Mouse (Mus musculus): Measurements from ENCODE around the gene Plekha3.

Plekha3 gene

DNA sequence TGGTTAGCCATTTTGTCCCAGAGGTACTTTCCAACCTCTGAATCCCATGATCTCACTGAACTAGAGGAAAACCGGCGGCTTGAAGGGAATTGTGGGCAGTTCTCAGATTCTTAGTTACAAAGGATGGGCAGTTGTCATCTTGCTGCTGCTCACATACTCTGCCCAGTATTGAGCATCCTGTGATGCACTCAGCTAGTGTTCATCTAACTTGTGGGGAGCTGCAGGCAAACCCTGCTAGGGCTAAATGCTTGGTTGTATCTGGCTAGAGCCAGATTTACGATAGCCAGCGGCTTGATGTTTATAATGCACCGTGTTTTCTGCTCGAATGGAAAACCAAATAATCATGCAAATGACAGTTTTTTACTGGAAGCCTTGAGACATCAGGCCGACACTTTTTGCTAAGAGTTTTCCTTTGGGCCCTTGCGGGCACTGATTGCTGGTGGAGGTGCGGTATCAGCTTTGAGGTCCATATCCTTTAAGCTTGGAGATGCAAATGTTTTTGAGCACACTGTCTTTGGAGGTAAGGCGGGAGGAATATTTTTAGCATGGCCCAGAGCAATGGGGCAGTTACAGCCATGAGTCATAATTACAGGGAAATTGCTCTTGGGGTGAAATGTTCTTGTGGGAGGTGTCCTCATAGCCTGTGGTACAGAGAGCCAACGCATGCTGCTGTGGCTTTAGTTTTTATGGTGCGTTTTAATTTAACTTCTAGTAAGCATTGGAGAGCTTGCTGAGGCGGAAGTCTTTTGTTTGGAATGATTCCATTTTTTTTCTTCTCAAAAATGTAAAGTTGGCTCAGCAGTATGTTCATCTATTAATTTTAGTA lies 1.5 kb downstream of the Plekha3 start:
- no peak for DNase-seq (ENCODE audit: low spot score in 2 of 2)

DNA sequence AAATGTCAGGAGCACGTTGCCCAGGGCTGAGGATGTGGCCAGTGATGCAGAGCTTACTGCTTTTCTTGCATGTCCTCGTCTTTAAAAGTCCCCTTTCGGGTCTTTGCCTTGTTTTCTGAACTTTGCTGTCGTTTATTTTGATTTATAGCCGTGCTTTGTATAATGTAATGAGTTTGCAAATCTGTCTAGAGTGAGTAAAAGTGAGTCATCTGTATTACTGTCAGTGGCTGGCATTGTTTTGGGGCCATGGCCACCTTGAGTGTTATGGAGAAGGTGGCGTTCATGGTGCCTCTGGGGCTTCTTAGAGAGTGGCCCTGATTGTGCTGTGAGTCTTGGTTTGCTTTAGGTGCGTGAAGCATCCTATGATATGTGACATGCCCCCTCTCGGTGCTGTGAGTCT lies 7.2 kb downstream of the Plekha3 start:
- no peak for DNase-seq (ENCODE audit: low spot score in 2 of 2)

DNA sequence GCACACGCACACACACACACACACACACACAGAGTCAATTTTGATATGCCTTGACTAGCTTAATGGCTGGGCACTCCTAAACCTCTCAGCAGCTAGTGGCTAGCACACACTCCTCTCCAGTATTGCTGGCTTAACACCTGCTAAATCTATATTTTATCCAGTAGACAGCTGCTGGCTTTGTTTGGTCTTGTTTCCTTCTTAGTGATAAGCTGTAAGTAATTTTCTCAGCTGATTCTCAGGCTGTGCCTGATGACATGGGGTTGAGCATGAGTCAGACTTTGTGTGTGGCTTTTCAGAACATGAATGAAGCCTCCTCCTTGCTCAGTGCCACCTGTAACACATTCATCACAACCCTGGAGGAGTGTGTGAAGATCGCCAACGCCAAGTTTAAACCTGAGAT lies 11.9 kb downstream of the Plekha3 start:
- DNase-seq (ENCODE audit: low spot score in 2 of 2), result no peak

DNA sequence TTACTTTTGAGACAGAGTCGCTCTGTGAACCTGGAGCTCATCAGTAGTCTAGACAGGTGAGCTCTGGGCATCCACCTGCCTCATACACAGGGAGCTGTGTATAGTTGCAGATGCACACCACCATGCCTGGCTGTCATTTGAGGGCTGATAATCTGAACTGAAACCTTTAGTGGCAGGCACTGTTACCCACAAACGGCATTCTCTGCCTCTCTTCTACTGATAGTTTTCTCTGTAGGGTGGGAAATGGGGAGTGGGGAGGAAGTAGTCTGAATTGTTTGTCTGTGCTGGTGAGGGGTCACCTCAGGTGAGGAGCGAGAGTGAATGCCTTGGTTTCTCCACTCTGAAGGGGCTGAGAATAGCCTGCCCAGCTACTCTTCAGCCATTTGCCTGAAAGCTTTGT lies 12.5 kb downstream of the Plekha3 start:
- DNase-seq (ENCODE audit: low spot score in 2 of 2), result no peak

DNA sequence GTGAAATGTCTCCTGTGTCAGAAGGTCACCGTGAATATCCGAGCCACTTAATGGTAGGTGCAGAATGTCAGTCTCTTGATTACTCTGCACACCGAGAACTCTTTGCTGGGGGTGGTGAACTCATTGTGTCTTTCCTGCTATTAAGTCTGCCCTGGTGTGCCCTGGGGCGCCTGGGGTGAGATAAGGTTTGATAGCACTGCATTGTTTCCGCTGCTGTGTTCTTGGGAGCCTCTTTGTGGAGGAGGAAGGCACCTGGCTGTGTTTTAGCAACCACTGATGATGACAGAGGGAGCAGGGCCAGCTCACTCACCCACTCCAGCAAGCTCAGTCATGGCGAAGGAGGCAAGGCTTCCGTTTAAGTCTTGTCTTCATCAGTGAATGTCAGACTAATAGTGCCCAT lies 13.1 kb downstream of the Plekha3 start:
- DNase-seq (ENCODE audit: low spot score in 2 of 2), result no peak

DNA sequence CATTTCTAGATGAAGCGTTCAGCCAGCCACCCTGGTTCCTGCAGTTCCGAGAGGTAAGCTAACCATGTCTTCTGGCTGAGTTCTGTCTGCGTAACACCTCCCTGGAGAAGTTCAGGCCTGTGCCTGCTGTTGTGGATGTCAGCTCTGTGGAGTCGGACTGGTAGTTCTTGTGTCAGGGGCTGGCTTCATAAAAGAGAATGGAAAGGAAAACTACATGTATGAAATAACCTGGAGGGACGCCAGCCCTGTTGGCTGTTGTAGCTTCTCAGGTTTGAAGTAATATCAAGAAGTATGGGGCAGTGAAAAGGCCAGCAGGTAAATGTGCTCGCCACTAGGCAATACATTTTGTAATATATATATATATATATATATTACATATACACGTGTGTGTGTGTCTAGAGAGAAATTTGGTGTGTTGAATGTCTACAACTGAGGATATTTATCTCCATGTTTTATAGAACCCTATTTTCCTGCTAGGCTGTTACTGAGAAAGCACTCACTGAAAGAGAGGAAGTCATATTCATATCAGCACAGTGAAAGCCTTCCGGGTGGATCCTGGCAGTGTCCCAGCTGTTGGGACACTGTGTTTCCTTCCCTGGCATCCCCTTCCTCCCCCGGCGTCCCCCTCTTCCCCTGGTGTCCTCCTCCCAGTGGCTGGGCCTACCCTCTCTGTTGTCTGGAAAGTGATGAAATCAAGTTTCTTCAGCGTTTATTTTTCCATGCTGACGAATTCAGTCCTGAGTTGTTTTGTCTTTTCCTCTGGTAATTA lies 15.5 kb downstream of the Plekha3 start:
- DNase-seq (ENCODE audit: low spot score in 2 of 2), result no peak

DNA sequence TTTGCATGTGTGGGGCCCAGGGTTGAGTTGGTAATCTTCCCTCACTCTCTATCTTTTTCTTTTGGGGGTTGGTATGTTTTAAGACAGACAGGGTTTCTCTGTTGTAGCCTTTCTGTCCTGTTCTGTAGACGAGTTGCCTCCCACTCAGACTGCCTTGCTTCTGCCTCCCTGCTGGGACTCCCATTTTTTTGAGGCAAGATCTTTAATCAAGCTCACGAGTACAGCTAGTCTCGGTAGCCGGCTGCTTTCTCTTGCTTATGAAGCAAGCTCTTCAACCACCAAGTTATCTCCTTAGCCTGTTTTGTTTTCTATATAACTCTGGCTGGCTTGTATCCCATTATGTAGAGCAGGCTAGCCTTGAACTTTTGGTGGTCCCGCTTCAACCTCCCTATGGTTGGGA lies 18.7 kb downstream of the Plekha3 start:
- no peak for DNase-seq (ENCODE audit: low spot score in 2 of 2)

DNA sequence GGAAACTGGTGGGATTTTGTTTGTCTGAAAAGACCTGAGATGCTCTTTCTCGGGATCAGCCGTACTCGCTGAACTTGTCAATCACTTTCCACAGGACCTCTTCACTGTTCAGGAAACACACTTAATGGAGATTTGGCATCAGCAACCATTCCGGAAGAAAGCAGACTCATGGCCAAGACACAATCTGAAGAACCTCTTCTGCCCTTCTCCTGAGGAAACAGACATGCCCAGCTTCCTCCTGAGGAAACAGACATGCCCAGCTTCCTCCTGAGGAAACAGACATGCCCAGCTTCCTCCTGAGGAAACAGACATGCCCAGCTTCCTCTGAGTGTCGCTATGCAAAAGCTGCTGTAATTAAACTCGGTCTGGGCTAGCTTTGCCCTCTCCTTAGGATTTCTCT lies 20.2 kb downstream of the Plekha3 start:
- no peak for DNase-seq (ENCODE audit: low spot score in 2 of 2)

DNA sequence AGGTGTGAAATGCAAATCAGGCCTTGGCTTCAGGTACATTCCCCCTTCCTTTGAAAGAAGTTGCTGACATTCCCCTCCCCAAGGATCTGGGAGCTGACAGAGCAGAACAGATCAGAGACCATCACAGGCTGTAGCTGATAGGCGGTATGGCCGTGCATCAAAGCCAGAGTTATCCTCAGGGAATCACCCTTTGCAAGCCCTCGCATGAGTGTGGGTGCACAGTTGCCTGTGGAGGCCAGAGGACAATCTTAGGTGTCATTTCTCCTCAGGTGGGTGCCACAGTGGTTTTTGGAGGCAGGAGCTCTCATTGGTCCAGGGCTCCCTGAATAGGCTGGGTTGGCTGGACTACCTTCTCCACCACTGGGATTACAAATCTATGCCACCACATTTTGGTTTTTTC lies 27.1 kb downstream of the Plekha3 start:
- no peak for DNase-seq (ENCODE audit: low spot score in 2 of 2)

DNA sequence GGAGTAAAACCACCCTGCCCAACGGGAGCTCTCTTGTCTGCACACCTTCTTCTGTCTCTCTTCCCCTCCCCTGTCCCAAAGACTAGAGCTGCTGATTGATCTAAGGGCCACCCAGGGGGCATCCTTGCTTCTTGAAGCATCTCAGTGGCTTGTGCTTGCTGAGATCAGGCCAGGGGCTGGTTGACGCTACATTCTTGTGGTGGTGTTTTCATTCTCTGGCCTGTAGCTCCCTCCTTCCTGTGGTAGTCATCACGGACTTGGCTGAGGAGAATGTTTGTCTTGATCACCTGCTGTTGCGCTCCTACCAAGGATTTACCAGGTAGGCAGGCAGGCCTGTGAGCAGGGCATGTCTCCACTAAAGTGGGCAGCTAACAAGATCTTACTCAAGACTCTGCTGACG lies 27.7 kb downstream of the Plekha3 start:
- no peak for DNase-seq (ENCODE audit: low spot score in 2 of 2)

DNA sequence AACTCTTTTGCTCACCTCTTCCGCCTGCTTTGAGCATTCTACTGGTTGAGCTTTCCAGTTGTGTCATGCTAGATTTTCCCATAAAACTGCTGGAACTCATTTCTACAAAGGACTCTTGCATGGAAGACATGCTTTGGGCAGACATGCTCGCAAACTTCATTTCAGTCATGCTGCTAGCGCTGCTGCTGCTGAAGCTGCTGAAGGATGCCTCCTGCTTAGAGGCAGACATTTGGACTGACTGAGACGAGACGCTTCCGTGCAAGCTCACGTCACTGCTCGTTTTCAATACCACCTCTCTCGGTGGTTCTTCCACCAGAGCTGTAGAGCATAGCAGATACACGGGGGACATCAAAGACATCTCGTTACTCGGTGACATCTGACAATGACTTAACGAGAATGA lies 30.6 kb downstream of the Plekha3 start:
- DNase-seq (ENCODE audit: low spot score in 2 of 2), result no peak

DNA sequence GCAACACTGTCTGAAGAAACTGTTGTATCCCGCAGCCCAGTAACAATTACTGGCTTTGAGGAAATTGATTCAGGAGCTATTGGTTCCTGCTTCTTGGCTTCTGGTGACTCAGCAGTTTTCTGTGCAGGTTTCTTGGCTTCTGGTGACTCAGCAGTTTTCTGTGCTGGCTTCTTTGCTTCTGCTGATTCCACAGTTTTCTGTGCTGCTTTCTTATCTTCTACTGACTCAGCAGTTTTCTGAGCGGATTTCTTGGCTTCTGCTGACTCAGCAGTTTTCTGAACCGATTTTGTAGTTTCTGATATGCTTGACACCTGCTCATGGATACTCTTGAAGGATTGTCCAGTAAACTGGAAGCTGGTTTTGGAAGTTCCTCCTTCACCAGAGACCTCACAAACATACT lies 33.4 kb downstream of the Plekha3 start:
- DNase-seq (ENCODE audit: low spot score in 2 of 2), result no peak

DNA sequence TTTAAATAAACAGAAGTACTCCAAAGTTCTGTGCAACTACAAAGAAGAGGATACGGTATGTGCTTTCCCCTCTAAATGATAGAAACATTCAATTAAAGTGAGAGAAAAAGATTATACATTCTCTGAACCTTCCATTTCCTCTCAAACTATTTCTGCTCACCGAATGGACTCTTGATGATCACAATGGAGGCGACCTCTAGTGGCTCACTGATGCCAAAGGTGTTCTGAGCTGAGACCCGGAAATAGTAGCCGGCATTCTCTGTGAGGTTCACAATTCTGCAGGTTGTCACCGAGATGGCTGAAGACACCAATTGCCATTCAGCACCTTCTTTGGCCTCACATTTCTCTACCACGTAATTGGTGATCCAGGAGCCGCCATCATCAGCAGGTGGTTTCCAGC lies 39.9 kb downstream of the Plekha3 start:
- no peak for DNase-seq (ENCODE audit: low spot score in 2 of 2)

DNA sequence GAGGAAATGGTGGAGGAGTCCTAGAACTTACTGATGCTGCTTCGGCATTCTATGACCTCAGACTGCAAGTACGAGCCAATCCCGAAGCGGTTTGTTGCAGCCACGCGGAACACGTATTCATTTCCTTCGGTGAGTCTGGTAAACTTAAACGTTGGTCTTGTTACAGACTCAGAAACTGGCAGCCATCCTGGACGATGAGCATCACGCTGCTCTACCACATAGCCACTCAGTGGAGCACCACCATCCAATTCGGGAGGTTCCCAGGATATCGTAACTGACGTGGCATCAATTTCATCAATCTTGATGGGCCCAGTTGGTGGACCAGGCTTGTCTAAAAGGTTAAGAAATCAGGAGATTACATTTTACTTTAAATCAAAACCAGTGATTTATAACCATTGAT lies 44.6 kb downstream of the Plekha3 start:
- DNase-seq (ENCODE audit: low spot score in 2 of 2), result no peak

Measured in frontal cortex, postnatal 36 days (tissue).